Mouse (Mus musculus) limb, embryonic 13.5 days (tissue): Measurements from ENCODE around the gene Atp6v1c2. TPM values are rescaled to one million over a fixed set of nuclear protein-coding genes. Genes with fewer than 3 reads are reported as not detected.

Experiments used
- ATAC-seq: fragments of 200-750 bp; cut with Nextera tagmentation; 2 replicates; pipeline ENCODE4 v1.8.0; 2017; ENCODE audit warnings: low read depth, moderate number of reproducible peaks, moderate TSS enrichment; ENCODE audit not compliant: low FRiP score
- H3K27ac ChIP-seq: fragments of 300-500 bp; sonication (generic); 2 replicates; pipeline ENCODE4 v1.5.1; 2015; ENCODE audit warnings: inconsistent platforms, mild to moderate bottlenecking, moderate library complexity
- H3K27me3 ChIP-seq: fragments of 300-500 bp; sonication (generic); 2 replicates; pipeline ENCODE4 v1.6.1; 2015; ENCODE audit warnings: mild to moderate bottlenecking, inconsistent platforms
- H3K36me3 ChIP-seq: fragments of 300-500 bp; sonication (generic); 2 replicates; pipeline ENCODE4 v1.6.1; 2015; ENCODE audit warnings: inconsistent platforms, mild to moderate bottlenecking, moderate library complexity
- H3K4me1 ChIP-seq: fragments of 300-500 bp; sonication (generic); 2 replicates; pipeline ENCODE4 v1.6.1; 2015; ENCODE audit warnings: inconsistent platforms
- H3K4me2 ChIP-seq: fragments of 300-500 bp; sonication (generic); replicated peaks from 2 replicates; pipeline ENCODE4 v1.6.1; 2015; ENCODE audit warnings: inconsistent platforms, mild to moderate bottlenecking, moderate library complexity
- H3K4me3 ChIP-seq: fragments of 300-500 bp; sonication (generic); 2 replicates; pipeline ENCODE4 v1.5.1; 2015; ENCODE audit warnings: moderate library complexity, mild to moderate bottlenecking, inconsistent platforms
- H3K9ac ChIP-seq: fragments of 300-500 bp; sonication (generic); 2 replicates; pipeline ENCODE4 v1.6.1; 2015; ENCODE audit warnings: mild to moderate bottlenecking, inconsistent platforms
- H3K9me3 ChIP-seq: fragments of 300-500 bp; sonication (generic); 2 replicates; pipeline ENCODE4 v1.6.1; 2016; ENCODE audit warnings: inconsistent platforms
- WGBS: fragments of 180-500 bp; shearing (Covaris S2); methylation state at CpG from one replicate; pipeline ENCODE4 v1.1.7; 2015; 5-methylcytosine and 5-hydroxymethylcytosine counted together
- microRNA-seq: library from miRNA; unstranded; fragments of <30 nt; microRNA quantifications from one replicate; pipeline ENCODE4, GENCODE M21; 2016
- polyA plus RNA-seq: library from polyadenylated mRNA; unstranded; fragments of >200 nt; fragmentation: Nextera tagmentation; extraction: Ambion mirVana; gene quantifications from 2 replicates; pipeline ENCODE4 v1.2.1, GENCODE M21; 2015

Atp6v1c2 gene
- polyA plus RNA-seq, 1 experiment from 2014 or later, result 0.37 TPM

GRCm38 (mm10) chr12:17242041-17242440 lies 87.1 kb downstream of the Atp6v1c2 start:
- no peak overlapping the region for H3K4me2 ChIP-seq
- H3K36me3 ChIP-seq, result no peaks in the 10 kb centered on the region
- no peak for ATAC-seq
- 0 out of 2 replicates have a peak, but pooled peaks cover 3% of the 10 kb centered on the region for H3K9me3 ChIP-seq
- H3K4me1 ChIP-seq, result peaks cover 10% of the 10 kb centered on the region
- no peak overlapping the region for H3K9ac ChIP-seq
- H3K4me3 ChIP-seq, result no peak overlapping the region
- H3K27me3 ChIP-seq, result no peaks in the 10 kb centered on the region
- no peak overlapping the region for H3K27ac ChIP-seq

DNA sequence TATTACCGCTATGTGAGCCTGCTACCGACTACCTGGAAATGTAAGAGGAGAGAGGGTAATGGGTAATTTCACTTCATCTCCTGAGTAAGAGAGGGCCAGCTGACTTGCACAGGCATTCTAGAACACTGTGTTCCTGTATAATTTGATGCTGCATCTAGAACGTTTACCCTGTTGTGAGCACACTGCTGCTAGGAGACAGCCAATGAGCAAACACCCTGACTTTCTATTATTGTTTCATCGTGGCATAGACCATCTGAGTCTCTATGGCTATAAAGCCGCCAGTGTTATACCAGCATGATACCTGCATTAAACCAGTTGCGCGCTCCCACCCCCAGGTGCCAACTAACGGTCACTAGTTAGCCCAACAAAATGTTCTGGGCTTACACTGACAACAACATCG lies 87.5 kb downstream of the Atp6v1c2 start:
- Histone ChIP-seq H3K36me3 (no peaks in the 10 kb centered on the region), H3K9ac (no peak overlapping the region), H3K27ac (no peak overlapping the region), H3K9me3 (0 out of 2 replicates have a peak, but pooled peaks cover 3% of the 10 kb centered on the region), H3K4me2 (no peak overlapping the region), H3K4me1 (peaks cover 10% of the 10 kb centered on the region), H3K27me3 (no peaks in the 10 kb centered on the region), H3K4me3 (no peak overlapping the region)
- WGBS, result 94% methylated on average over 9 of the region's 9 CpGs
- ATAC-seq, result no peak

DNA sequence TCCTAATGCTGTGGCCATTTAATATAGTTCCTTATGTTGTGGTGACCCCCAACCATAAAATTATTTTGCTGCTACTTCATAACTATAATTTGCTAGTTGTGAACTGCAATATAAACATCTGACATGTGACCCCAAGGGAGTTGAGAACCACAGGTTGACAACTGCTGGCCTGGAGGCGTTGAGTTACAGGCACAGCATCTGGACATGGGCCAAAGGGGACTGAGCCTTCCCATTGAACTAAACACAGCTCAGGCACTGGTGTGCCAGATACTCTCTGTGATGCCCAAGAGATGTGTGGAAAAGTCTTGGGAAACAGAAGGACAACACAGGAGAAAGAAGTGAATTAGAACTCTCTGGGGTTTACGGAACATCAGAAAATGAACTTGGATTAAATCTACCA lies 88.1 kb downstream of the Atp6v1c2 start:
- Histone ChIP-seq H3K27ac (no peak overlapping the region), H3K4me3 (no peak overlapping the region), H3K27me3 (no peaks in the 10 kb centered on the region), H3K9ac (no peak overlapping the region), H3K9me3 (0 out of 2 replicates have a peak, but pooled peaks cover 3% of the 10 kb centered on the region), H3K4me1 (peaks cover 10% of the 10 kb centered on the region), H3K4me2 (no peak overlapping the region), H3K36me3 (no peaks in the 10 kb centered on the region)
- no peak for ATAC-seq
- 77% methylated on average over 2 of the region's 2 CpGs for WGBS

GRCm38 (mm10) chr12:17239428-17239688 lies 89.8 kb downstream of the Atp6v1c2 start:
- Histone ChIP-seq H3K9me3 (0 out of 2 replicates have a peak, but pooled peaks cover 3% of the 10 kb centered on the region), H3K27ac (no peak overlapping the region), H3K4me3 (no peak overlapping the region), H3K36me3 (no peaks in the 10 kb centered on the region), H3K9ac (no peak overlapping the region), H3K4me1 (peaks cover 10% of the 10 kb centered on the region), H3K4me2 (no peak overlapping the region), H3K27me3 (no peaks in the 10 kb centered on the region)
- peak; percentile 16; the same call in 1 of the 2 replicates for ATAC-seq

DNA sequence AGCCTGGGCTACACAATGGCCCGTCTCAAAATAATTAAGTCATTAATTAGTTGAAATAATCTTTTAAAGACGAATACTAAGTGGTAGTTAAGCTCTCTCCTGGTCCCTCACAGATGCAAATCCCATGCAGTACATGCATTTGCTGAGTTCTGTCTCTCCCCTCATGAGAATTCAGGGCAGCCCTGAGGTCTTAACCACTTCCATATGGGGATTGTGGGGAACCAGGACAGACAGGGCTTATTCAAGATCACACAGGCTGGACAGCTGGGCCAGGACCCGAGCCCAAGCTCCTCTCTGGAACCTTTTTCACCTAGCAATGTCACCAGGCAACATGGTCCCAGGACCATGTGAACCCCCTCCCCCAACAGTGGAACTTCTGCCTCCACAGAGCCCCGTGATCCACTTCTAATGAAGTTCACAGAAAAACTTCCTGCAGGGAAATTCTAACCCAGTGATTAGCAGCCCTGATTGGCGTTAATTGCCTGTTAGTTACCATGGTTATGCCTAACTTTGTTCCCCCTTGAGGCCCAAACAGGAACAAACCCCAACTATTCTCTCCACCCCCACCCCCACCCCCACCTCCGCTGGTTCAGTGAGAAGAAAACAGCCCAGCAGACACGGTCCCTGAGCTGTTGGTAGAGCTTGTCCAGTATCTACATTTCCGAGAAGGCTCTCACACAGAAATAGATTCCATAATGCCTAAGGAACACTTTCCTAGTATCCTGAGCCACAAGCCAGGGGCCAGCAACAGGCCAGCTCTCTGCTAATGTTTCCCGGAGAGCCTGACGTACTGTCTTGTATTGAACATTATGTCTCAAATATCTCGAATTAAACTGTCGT lies 90.4 kb downstream of the Atp6v1c2 start:
- peak; percentile 70; the same call in 1 of the 2 replicates for ATAC-seq
- WGBS, result 21% methylated on average over 12 of the region's 12 CpGs

GRCm38 (mm10) chr12:17235535-17236313 lies 93.4 kb downstream of the Atp6v1c2 start:
- no peak for ATAC-seq
- H3K4me1 ChIP-seq, result peaks cover 10% of the 10 kb centered on the region
- 46% methylated on average over 11 of the region's 11 CpGs for WGBS
- H3K27me3 ChIP-seq, result no peaks in the 10 kb centered on the region
- H3K27ac ChIP-seq, result no peak overlapping the region
- H3K9ac ChIP-seq, result no peak overlapping the region
- no peaks in the 10 kb centered on the region for H3K9me3 ChIP-seq
- H3K4me2 ChIP-seq, result no peak overlapping the region
- H3K4me3 ChIP-seq, result no peak overlapping the region
- no peaks in the 10 kb centered on the region for H3K36me3 ChIP-seq

More for the DNA sequence above, 90.4 kb downstream of the Atp6v1c2 start:
- no peak overlapping the region for H3K4me3 ChIP-seq
- no peaks in the 10 kb centered on the region for H3K27me3 ChIP-seq
- no peak overlapping the region for H3K4me2 ChIP-seq
- no peak overlapping the region for H3K9ac ChIP-seq
- 0 out of 2 replicates have a peak overlapping the region, but pooled peaks have one; percentile 22 for H3K27ac ChIP-seq
- H3K9me3 ChIP-seq, result 0 out of 2 replicates have a peak, but pooled peaks cover 3% of the 10 kb centered on the region
- no peaks in the 10 kb centered on the region for H3K36me3 ChIP-seq
- peaks cover 10% of the 10 kb centered on the region for H3K4me1 ChIP-seq

Small RNAs within 50 kb of the gene (microRNA-seq; reads per million reads assigned to microRNA genes)
- gene Mir3066, result 13.2 reads per million, percentile 30 among the genes with 10 or more reads in this experiment

Other genes starting within 250 kb of the Atp6v1c2 start
- gene Kcnf1, start 152.5 kb downstream of the Atp6v1c2 start, polyA plus RNA-seq, result 0.63 and 0.80 TPM in 2 replicates
- 652 and 680 TPM in 2 replicates for gene Pdia6, start 62.8 kb downstream of the Atp6v1c2 start, polyA plus RNA-seq
- gene Nol10, start 19.1 kb upstream of the Atp6v1c2 start, polyA plus RNA-seq, result 25.9 and 26.1 TPM in 2 replicates
- 185 and 191 TPM in 2 replicates for gene Odc1, start 215.4 kb upstream of the Atp6v1c2 start, polyA plus RNA-seq